7 mouse cellular contexts compared by ENCODE assay signal in the genomic region with DNA sequence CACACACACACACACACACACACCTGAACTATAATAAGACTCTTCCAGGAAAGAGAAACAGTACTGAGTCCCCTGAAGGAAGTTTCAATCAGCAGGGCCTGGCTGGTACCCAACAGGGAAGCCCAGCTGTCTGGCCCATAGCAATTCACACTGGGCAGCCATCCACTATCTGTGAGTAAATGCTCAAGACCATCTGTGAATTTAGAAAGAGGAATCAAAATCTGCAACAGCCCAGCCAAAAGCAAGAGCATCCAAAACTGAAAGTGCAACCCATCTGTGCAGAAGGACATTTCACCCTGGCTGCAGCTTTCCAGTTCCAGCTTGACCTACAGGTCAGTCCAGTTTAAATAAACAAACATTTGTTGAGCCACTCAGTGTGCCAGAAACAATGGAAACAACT.
DNase-seq lines count a peak whose midpoint lies in the region; ATAC-seq lines count a peak whose summit lies in the region.

No protein-coding gene starts in this region.

- no peak overlapping the region for H3K4me3 ChIP-seq in neural tube, embryonic 14.5 days (ENCODE audit: low read depth, low read length)

- intact Hi-C loops in heart, postnatal 10 days (cut with DNase I) = no loop called here

- no peaks in the 10 kb centered on the region for H3K36me3 ChIP-seq in neural tube, embryonic 14.5 days (ENCODE audit: control insufficient read depth, insufficient read depth, low read length)

- H3K9me3 ChIP-seq in neural tube, embryonic 14.5 days (ENCODE audit: control insufficient read depth, low read length) = no peaks in the 10 kb centered on the region

- H3K27me3 ChIP-seq in neural tube, embryonic 14.5 days (ENCODE audit: control insufficient read depth, insufficient read depth, low read length) = no peaks in the 10 kb centered on the region

- H3K4me2 ChIP-seq in neural tube, embryonic 14.5 days (ENCODE audit: low read depth, low read length) = no peak overlapping the region

- H3K9ac ChIP-seq in neural tube, embryonic 14.5 days (replicated peaks; ENCODE audit: low read depth, low read length) = no peak overlapping the region

- no peaks in the 10 kb centered on the region for H3K4me1 ChIP-seq in neural tube, embryonic 14.5 days (ENCODE audit: control insufficient read depth, insufficient read depth, low read length)

- no peak overlapping the region for H3K27ac ChIP-seq in neural tube, embryonic 14.5 days (ENCODE audit: low read depth, low read length)

- peak; percentile 46; the same call in 1 of the 2 replicates for ATAC-seq in neural tube, embryonic 14.5 days (ENCODE audit: low read depth)

- DNase-seq in neural tube, embryonic 10.5 days (ENCODE audit: extremely low spot score, low spot score) = no peak
- peak; percentile 68 for DNase-seq in cerebellum, adult 9-11 months
- peak; percentile 68 to 69 for DNase-seq in heart, postnatal 10 days
- DNase-seq in left cerebral cortex, adult 8-10 months (ENCODE audit: low spot score in 2 of 2) = peak; percentile 2 to 51
- peak; percentile 85 to 89 for DNase-seq in right cerebral cortex, postnatal 10 days (ENCODE audit: low spot score in 2 of 2)
- DNase-seq in c-Kit-positive CD71-positive TER-119-positive erythroid progenitor cells, embryonic 14.5 days (ENCODE audit: low spot score) = no peak

Comparison
In these comparisons a context has a peak if more than half of its experiments do, and no peak if none do; other contexts are left out.
1. DNase-seq: peak in cerebellum, adult 9-11 months (single experiment), heart, postnatal 10 days (2 of 2), left cerebral cortex, adult 8-10 months (2 of 2) and right cerebral cortex, postnatal 10 days (2 of 2); none in neural tube, embryonic 10.5 days (single experiment) and c-Kit-positive CD71-positive TER-119-positive erythroid progenitor cells, embryonic 14.5 days (single experiment).